ENCODE assay signal across 33 mouse cellular contexts in genomic region chr11:79716453-79716749, GRCm38 (mm10).
DNase-seq lines count a peak whose midpoint lies in the region; ATAC-seq and TF ChIP-seq lines count a peak whose summit lies in the region.
"Had no signal": no experiment of that assay in that cellular context is flagged by ENCODE, and none has a peak within 500 bp of the region (broad histone marks: within the 10 kb centered on the region; RNA-seq: fewer than 3 reads in every experiment).

No protein-coding gene starts in this region.

- ATAC-seq in hindbrain, embryonic 13.5 days (ENCODE audit: low FRiP score) = no peak
- no peak for ATAC-seq in hindbrain, embryonic 12.5 days (ENCODE audit: low FRiP score)
- no peak for ATAC-seq in stomach, postnatal 0 days (ENCODE audit: low FRiP score, low TSS enrichment)
- no peak for ATAC-seq in hindbrain, embryonic 16.5 days
- ATAC-seq: CD4-positive, CD25-positive, alpha-beta regulatory T cell, adult 4 months; forebrain, postnatal 0 days had no signal

- no peak overlapping the region for H3K4me2 ChIP-seq in hindbrain, embryonic 13.5 days
- no peak overlapping the region for H3K4me2 ChIP-seq in hindbrain, embryonic 12.5 days (replicated peaks)
- no peak overlapping the region for H3K4me2 ChIP-seq in CH12.LX (ENCODE audit: insufficient read depth, low read depth, poor library complexity, severe bottlenecking)
- H3K4me2 ChIP-seq in stomach, postnatal 0 days (replicated peaks; ENCODE audit: low read depth) = no peak overlapping the region
- H3K4me2 ChIP-seq in hindbrain, embryonic 16.5 days (ENCODE audit: low read length) = no peak overlapping the region
- H3K4me2 ChIP-seq: embryonic facial prominence, embryonic 15.5 days; forebrain, embryonic 12.5 days; heart, embryonic 11.5 days; hindbrain, embryonic 15.5 days; kidney, embryonic 15.5 days; limb, embryonic 13.5 days; liver, embryonic 13.5 days; neural tube, embryonic 15.5 days; stomach, embryonic 15.5 days had no signal

- H3K36me3 ChIP-seq in hindbrain, embryonic 13.5 days = no peaks in the 10 kb centered on the region
- no peaks in the 10 kb centered on the region for H3K36me3 ChIP-seq in hindbrain, embryonic 12.5 days
- H3K36me3 ChIP-seq in CH12.LX (replicated peaks in 1 of 2; ENCODE audit: control insufficient read depth in 1 of 2, insufficient read depth in 1 of 2, low read length in 1 of 2) = peaks cover 0 to 38% of the 10 kb centered on the region in 2 experiments
- no peaks in the 10 kb centered on the region for H3K36me3 ChIP-seq in stomach, postnatal 0 days (ENCODE audit: control insufficient read depth, insufficient read depth, low read length)
- H3K36me3 ChIP-seq in hindbrain, embryonic 16.5 days (ENCODE audit: control insufficient read depth, insufficient read depth, low read length) = no peaks in the 10 kb centered on the region
- H3K36me3 ChIP-seq: embryonic facial prominence, embryonic 10.5 days; embryonic facial prominence, embryonic 15.5 days; forebrain, embryonic 12.5 days; hindbrain, embryonic 15.5 days; kidney, embryonic 15.5 days; limb, embryonic 13.5 days; liver, embryonic 13.5 days; neural tube, embryonic 15.5 days; stomach, embryonic 15.5 days had no signal

- TF ChIP-seq POLR2A in CH12.LX (IDR thresholded peaks at IDR 0.05; ENCODE audit: low read depth, low read length) = no peak

- H3K9ac ChIP-seq in hindbrain, embryonic 13.5 days = 0 out of 2 replicates have a peak overlapping the region, but pooled peaks have one; percentile 9
- no peak overlapping the region for H3K9ac ChIP-seq in hindbrain, embryonic 12.5 days
- no peak overlapping the region for H3K9ac ChIP-seq in CH12.LX (ENCODE audit: insufficient read depth, low read depth)
- H3K9ac ChIP-seq in stomach, postnatal 0 days (ENCODE audit: low read length) = no peak overlapping the region
- no peak overlapping the region for H3K9ac ChIP-seq in hindbrain, embryonic 16.5 days (ENCODE audit: low read depth, low read length)
- H3K9ac ChIP-seq: embryonic facial prominence, embryonic 15.5 days; forebrain, embryonic 12.5 days; forebrain, postnatal 0 days; hindbrain, embryonic 15.5 days; kidney, embryonic 15.5 days; limb, embryonic 13.5 days; liver, embryonic 13.5 days; neural tube, embryonic 15.5 days; stomach, embryonic 15.5 days had no signal

- dilution Hi-C loops in CH12.LX (cut with MboI; ENCODE audit: extremely low pct_ligation_motif_present, extremely low pct_unique_long_range_greater_than_20kb, low sequenced_read_pairs) = no loop called here

- H3K4me1 ChIP-seq in hindbrain, embryonic 13.5 days (replicated peaks) = peaks cover 32% of the 10 kb centered on the region
- peaks cover 7% of the 10 kb centered on the region; the same call in 1 of the 2 replicates for H3K4me1 ChIP-seq in hindbrain, embryonic 12.5 days
- H3K4me1 ChIP-seq in CH12.LX (ENCODE audit: control insufficient read depth in 1 of 2, insufficient read depth in 2 of 2) = peaks cover 21 to 84% of the 10 kb centered on the region in 2 experiments
- H3K4me1 ChIP-seq in brown adipose tissue, adult 24 weeks (ENCODE audit: control insufficient read depth, insufficient read depth, insufficient read length, low read length) = peaks cover 14% of the 10 kb centered on the region
- H3K4me1 ChIP-seq in stomach, postnatal 0 days (replicated peaks; ENCODE audit: control insufficient read depth, insufficient read depth) = peaks cover 18% of the 10 kb centered on the region
- H3K4me1 ChIP-seq in hindbrain, embryonic 16.5 days (ENCODE audit: control insufficient read depth, insufficient read depth, low read depth, low read length) = peaks cover 11% of the 10 kb centered on the region

- WGBS in hindbrain, embryonic 13.5 days = 80% methylated on average over 2 of the region's 2 CpGs
- WGBS in hindbrain, embryonic 12.5 days = 83% methylated on average over 2 of the region's 2 CpGs
- 60% methylated on average over 2 of the region's 2 CpGs for WGBS in stomach, postnatal 0 days
- 80% methylated on average over 2 of the region's 2 CpGs for whole genome bisulfite sequencing in hindbrain, embryonic 16.5 days

- in situ Hi-C loops in CH12.LX (cut with MboI; ENCODE audit: low pct_ligation_motif_present, low pct_unique_long_range_greater_than_20kb, low sequenced_read_pairs) = loop anchor here (5.0 kb wide), 1 partner anchor 76 kb away; no protein-coding TSS in a partner anchor

- no peak for TF ChIP-seq RAD21 in CH12.LX (IDR thresholded peaks at IDR 0.05; ENCODE audit: low read depth, low read length)

- H3K4me3 ChIP-seq in hindbrain, embryonic 13.5 days = no peak overlapping the region
- no peak overlapping the region for H3K4me3 ChIP-seq in hindbrain, embryonic 12.5 days
- no peak overlapping the region for H3K4me3 ChIP-seq in CH12.LX (replicated peaks in 1 of 3; ENCODE audit: low read depth in 2 of 3, low read length in 2 of 3, poor library complexity in 1 of 3)
- H3K4me3 ChIP-seq in brown adipose tissue, adult 24 weeks (ENCODE audit: insufficient read depth, low read depth, low read length) = peak overlapping the region; percentile 2; the same call in 1 of the 2 replicates
- no peak overlapping the region for H3K4me3 ChIP-seq in stomach, postnatal 0 days (ENCODE audit: low read depth, low read length)
- H3K4me3 ChIP-seq in hindbrain, embryonic 16.5 days (ENCODE audit: low read length) = no peak overlapping the region
- H3K4me3 ChIP-seq: embryonic facial prominence, embryonic 10.5 days; embryonic facial prominence, embryonic 15.5 days; forebrain, embryonic 12.5 days; hindbrain, embryonic 15.5 days; kidney, embryonic 15.5 days; limb, embryonic 13.5 days; liver, embryonic 13.5 days; neural tube, embryonic 15.5 days; stomach, embryonic 15.5 days had no signal

- no peak for TF ChIP-seq EP300 in CH12.LX (IDR thresholded peaks at IDR 0.05; ENCODE audit: low read length)
- no peak for TF ChIP-seq EP300 in stomach, postnatal 0 days (optimal IDR thresholded peaks at IDR 0.05)

- no peak for TF ChIP-seq CTCF in CH12.LX (conservative IDR thresholded peaks at IDR 0.05 in 1 of 2, IDR thresholded peaks at IDR 0.05 in 1 of 2; ENCODE audit: low read depth in 2 of 2, low read length in 2 of 2)
- no peak for TF ChIP-seq CTCF in stomach, postnatal 0 days (IDR thresholded peaks at IDR 0.05; ENCODE audit: low read depth)

- DNase-seq in CH12.LX (ENCODE audit: extremely low read depth) = peak; percentile 58
- DNase-seq in stomach, postnatal 0 days (ENCODE audit: low spot score) = no peak
- no peak for DNase-seq in left cerebral cortex, adult 11 months (ENCODE audit: low spot score)
- DNase-seq: cerebellum, adult 18-20 months; cerebellum, postnatal 10 days; forebrain, postnatal 0 days; gastrocnemius, postnatal 14 days; heart, adult 11 months; heart, postnatal 4 days; kidney, adult 18-20 months; kidney, postnatal 4 days; liver, embryonic 13.5 days; lung, adult 2 months; lung, postnatal 10 days; midbrain, embryonic 14.5 days; retina, postnatal 1 day; right cerebral cortex, postnatal 25 days; thymus, adult 18-20 months; thymus, postnatal 25 days had no signal

- H3K9me3 ChIP-seq in hindbrain, embryonic 13.5 days = no peaks in the 10 kb centered on the region
- H3K9me3 ChIP-seq in hindbrain, embryonic 12.5 days (replicated peaks) = no peaks in the 10 kb centered on the region
- no peaks in the 10 kb centered on the region for H3K9me3 ChIP-seq in CH12.LX (replicated peaks; ENCODE audit: low read length)
- H3K9me3 ChIP-seq in stomach, postnatal 0 days (ENCODE audit: control insufficient read depth, low read length) = no peaks in the 10 kb centered on the region
- no peaks in the 10 kb centered on the region for H3K9me3 ChIP-seq in hindbrain, embryonic 16.5 days (ENCODE audit: control insufficient read depth, low read length)
- H3K9me3 ChIP-seq: embryonic facial prominence, embryonic 10.5 days; embryonic facial prominence, embryonic 15.5 days; forebrain, embryonic 12.5 days; hindbrain, embryonic 15.5 days; kidney, embryonic 15.5 days; limb, embryonic 13.5 days; liver, embryonic 13.5 days; neural tube, embryonic 15.5 days; stomach, embryonic 15.5 days had no signal

- peaks cover 38% of the 10 kb centered on the region for H3K27me3 ChIP-seq in hindbrain, embryonic 13.5 days
- H3K27me3 ChIP-seq in hindbrain, embryonic 12.5 days = peaks cover 34% of the 10 kb centered on the region
- H3K27me3 ChIP-seq in CH12.LX (replicated peaks) = no peaks in the 10 kb centered on the region
- no peaks in the 10 kb centered on the region for H3K27me3 ChIP-seq in stomach, postnatal 0 days (ENCODE audit: control insufficient read depth, insufficient read depth, low read length)
- H3K27me3 ChIP-seq in hindbrain, embryonic 16.5 days (replicated peaks; ENCODE audit: control insufficient read depth, insufficient read depth, low read length) = peaks cover 14% of the 10 kb centered on the region
- H3K27me3 ChIP-seq: stomach, embryonic 15.5 days had no signal

- no peak overlapping the region for H3K27ac ChIP-seq in hindbrain, embryonic 13.5 days
- no peak overlapping the region for H3K27ac ChIP-seq in hindbrain, embryonic 12.5 days
- H3K27ac ChIP-seq in CH12.LX (ENCODE audit: insufficient read depth, low read depth) = no peak overlapping the region
- peak overlapping the region; percentile 90 for H3K27ac ChIP-seq in brown adipose tissue, adult 24 weeks (replicated peaks; ENCODE audit: low read depth, low read length)
- peak overlapping the region; percentile 63 for H3K27ac ChIP-seq in stomach, postnatal 0 days (replicated peaks)
- H3K27ac ChIP-seq in hindbrain, embryonic 16.5 days (ENCODE audit: low read depth, low read length) = no peak overlapping the region
- H3K27ac ChIP-seq: embryonic facial prominence, embryonic 10.5 days; embryonic facial prominence, embryonic 15.5 days; forebrain, embryonic 12.5 days; hindbrain, embryonic 15.5 days; kidney, embryonic 15.5 days; limb, embryonic 13.5 days; liver, embryonic 13.5 days; neural tube, embryonic 15.5 days; stomach, embryonic 15.5 days had no signal

- H3K79me2 ChIP-seq in CH12.LX (replicated peaks; ENCODE audit: control insufficient read depth, extremely low read depth, insufficient read depth, poor library complexity, severe bottlenecking) = no peaks in the 10 kb centered on the region

TF ChIP-seq in CH12.LX, 34 proteins besides CTCF, POLR2A, EP300 and RAD21 (continues in another document):
- TF ChIP-seq SIN3A (IDR thresholded peaks at IDR 0.05; ENCODE audit: low read length) (no peak), CHD2 (IDR thresholded peaks at IDR 0.05; ENCODE audit: low read length) (peak; percentile 67), RCOR1 (conservative IDR thresholded peaks at IDR 0.05; ENCODE audit: low read depth, low read length) (no peak), ZC3H11A (IDR thresholded peaks at IDR 0.05; ENCODE audit: low read depth, low read length) (no peak), MAX (IDR thresholded peaks at IDR 0.05; ENCODE audit: low read length) (no peak), JUN (IDR thresholded peaks at IDR 0.05; ENCODE audit: insufficient read depth, low read depth, low read length) (no peak), UBTF (IDR thresholded peaks at IDR 0.05; ENCODE audit: low read depth, low read length) (no peak), NELFE (IDR thresholded peaks at IDR 0.05; ENCODE audit: low read depth, low read length) (no peak), MYC (IDR thresholded peaks at IDR 0.05; ENCODE audit: low read depth, low read length) (0 out of 2 replicates have a peak, but pooled peaks have one; percentile 31), ETS1 (conservative IDR thresholded peaks at IDR 0.05; ENCODE audit: low read depth, low read length) (no peak), MXI1 (IDR thresholded peaks at IDR 0.05; ENCODE audit: low read depth, low read length) (peak; percentile 19; the same call in 1 of the 2 replicates)

Comparison
In these comparisons a context has a peak if more than half of its experiments do, and no peak if none do; other contexts are left out.
1. H3K27ac ChIP-seq: peak in brown adipose tissue, adult 24 weeks (single experiment) and stomach, postnatal 0 days (single experiment); none in hindbrain, embryonic 13.5 days (single experiment), hindbrain, embryonic 12.5 days (single experiment), CH12.LX (single experiment) and hindbrain, embryonic 16.5 days (single experiment).